Mouse (Mus musculus) lung, embryonic 14.5 days (tissue): ENCODE measurements around the gene Cdk19. TPM values are rescaled to one million over a fixed set of nuclear protein-coding genes. Genes with fewer than 3 reads are reported as not detected.

Source experiments
- ATAC-seq: fragments of 200-750 bp; cut with Nextera tagmentation; 2 replicates; pipeline ENCODE4 v1.8.0; 2017; ENCODE audit warnings: mild to moderate bottlenecking, moderate TSS enrichment, moderate library complexity; ENCODE audit not compliant: insufficient read depth
- DNase-seq: peaks from one replicate; pipeline ENCODE4 v3.0.0-alpha.2; 2015
- H3K27ac ChIP-seq: fragments of 300-500 bp; sonication (generic); 2 replicates; pipeline ENCODE4 v1.5.1; 2014; ENCODE audit warnings: low read depth, mild to moderate bottlenecking, moderate library complexity
- H3K27me3 ChIP-seq: fragments of 300-500 bp; sonication (generic); 2 replicates; pipeline ENCODE4 v1.6.1; 2014; ENCODE audit warnings: low read length, control low read depth; ENCODE audit not compliant: insufficient read depth
- H3K36me3 ChIP-seq: fragments of 300-500 bp; sonication (generic); 2 replicates; pipeline ENCODE4 v1.6.1; 2014; ENCODE audit warnings: control low read depth; ENCODE audit not compliant: insufficient read depth
- H3K4me1 ChIP-seq: fragments of 300-500 bp; sonication (generic); 2 replicates; pipeline ENCODE4 v1.6.1; 2014; ENCODE audit warnings: antibody characterized with exemption, control low read depth; ENCODE audit not compliant: insufficient read depth
- H3K4me2 ChIP-seq: fragments of 300-500 bp; sonication (generic); 2 replicates; pipeline ENCODE4 v1.6.1; 2014; ENCODE audit warnings: mild to moderate bottlenecking
- H3K4me3 ChIP-seq: fragments of 300-500 bp; sonication (generic); 2 replicates; pipeline ENCODE4 v1.5.1; 2014; ENCODE audit warnings: low read depth, low read length
- H3K9ac ChIP-seq: fragments of 300-500 bp; sonication (generic); 2 replicates; pipeline ENCODE4 v1.6.1; 2014
- H3K9me3 ChIP-seq: fragments of 300-500 bp; sonication (generic); 2 replicates; pipeline ENCODE4 v1.6.1; 2016; ENCODE audit warnings: low read depth, low read length, control low read depth
- CTCF ChIP-seq: IDR thresholded peaks from 2 replicates; pipeline ENCODE4 v1.5.1; 2016; ENCODE audit warnings: antibody characterized with exemption, low read depth
- WGBS: fragments of 180-500 bp; shearing (Covaris S2); extraction: QIAGEN DNeasy Blood & Tissue Kit; methylation state at CpG from one replicate; pipeline ENCODE4 v1.1.7; 2014; 5-methylcytosine and 5-hydroxymethylcytosine counted together
- polyA plus RNA-seq: library from polyadenylated mRNA; unstranded; fragments of >200 nt; fragmentation: Nextera tagmentation; extraction: Ambion mirVana; gene quantifications from 2 replicates; pipeline ENCODE4 v1.2.1, GENCODE M21; 2014

Cdk19 gene
- polyA plus RNA-seq, 1 experiment from 2014 or later = 10.6 TPM

- DNase-seq (no peak), ATAC-seq (no peak)
- peak overlapping the region; percentile 90 for H3K4me3 ChIP-seq
- no peaks in the 10 kb centered on the region for H3K9me3 ChIP-seq
- TF ChIP-seq CTCF = no peak
- H3K9ac ChIP-seq = peak overlapping the region; percentile 87
- H3K36me3 ChIP-seq = no peaks in the 10 kb centered on the region
- no peaks in the 10 kb centered on the region for H3K27me3 ChIP-seq
- H3K4me1 ChIP-seq = 0 out of 2 replicates have a peak, but pooled peaks cover 5% of the 10 kb centered on the region
- H3K4me2 ChIP-seq = peak overlapping the region; percentile 73
- WGBS = 45% methylated on average over 12 of the region's 12 CpGs
- H3K27ac ChIP-seq = peak overlapping the region; percentile 94
Measured at GRCm38 (mm10) chr10:40350245-40350932, 11.0 kb downstream of the Cdk19 start.

- no peak for DNase-seq
- TF ChIP-seq CTCF = no peak
- Histone ChIP-seq H3K4me3 (0 out of 2 replicates have a peak overlapping the region, but pooled peaks have one; percentile 90), H3K9ac (no peak overlapping the region), H3K27ac (no peak overlapping the region), H3K4me1 (0 out of 2 replicates have a peak, but pooled peaks cover 5% of the 10 kb centered on the region), H3K36me3 (no peaks in the 10 kb centered on the region), H3K9me3 (no peaks in the 10 kb centered on the region), H3K27me3 (no peaks in the 10 kb centered on the region), H3K4me2 (peak overlapping the region; percentile 73)
- ATAC-seq = no peak
- WGBS = 74% methylated on average over 4 of the region's 4 CpGs
Measured at GRCm38 (mm10) chr10:40351156-40351555, 11.8 kb downstream of the Cdk19 start.

DNA sequence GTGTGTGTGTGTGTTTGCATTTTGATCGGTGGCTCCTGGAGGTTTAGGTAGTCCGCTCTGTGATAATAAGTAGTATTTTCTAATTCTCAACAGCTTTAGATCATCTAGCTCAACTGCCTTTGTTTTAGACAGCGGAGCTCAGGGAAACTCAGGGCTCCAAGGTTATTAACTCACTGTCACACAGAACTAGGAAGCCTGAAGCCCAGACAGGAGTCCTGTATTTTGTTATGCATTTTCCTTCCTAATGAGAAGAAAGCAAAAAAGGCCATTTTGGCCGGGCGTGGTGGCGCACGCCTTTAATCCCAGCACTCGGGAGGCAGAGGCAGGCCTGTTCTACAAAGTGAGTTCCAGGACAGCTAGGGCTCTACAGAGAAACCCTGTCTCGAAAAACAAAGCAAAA lies 14.7 kb downstream of the Cdk19 start:
- 84% methylated on average over 9 of the region's 9 CpGs for WGBS
- H3K27me3 ChIP-seq = no peaks in the 10 kb centered on the region
- H3K9ac ChIP-seq = no peak overlapping the region
- DNase-seq = no peak
- no peak overlapping the region for H3K4me2 ChIP-seq
- no peak for ATAC-seq
- TF ChIP-seq CTCF = no peak
- no peak overlapping the region for H3K27ac ChIP-seq
- no peaks in the 10 kb centered on the region for H3K4me1 ChIP-seq
- H3K9me3 ChIP-seq = no peaks in the 10 kb centered on the region
- H3K4me3 ChIP-seq = no peak overlapping the region
- no peaks in the 10 kb centered on the region for H3K36me3 ChIP-seq

DNA sequence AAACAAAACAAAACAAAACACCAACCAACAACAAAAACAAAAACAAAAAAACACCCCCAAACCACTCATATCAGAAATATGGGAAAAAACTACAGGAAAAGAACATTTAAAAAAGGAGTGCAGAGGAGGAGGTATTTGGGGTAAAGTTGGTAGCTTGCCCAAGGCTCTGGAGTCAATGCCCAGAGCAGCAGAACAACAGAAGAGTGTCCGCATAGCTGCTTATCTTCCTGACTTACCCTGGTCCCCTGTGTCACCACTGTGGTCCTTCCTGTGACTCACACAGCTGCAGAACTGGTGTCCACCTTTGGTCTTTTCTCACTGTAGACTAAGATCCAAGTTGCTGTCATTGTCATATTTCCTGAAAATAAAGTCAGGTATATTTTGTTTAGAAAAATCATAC lies 15.2 kb downstream of the Cdk19 start:
- Histone ChIP-seq H3K27me3 (no peaks in the 10 kb centered on the region), H3K9ac (no peak overlapping the region), H3K4me2 (no peak overlapping the region), H3K4me3 (no peak overlapping the region), H3K4me1 (no peaks in the 10 kb centered on the region), H3K9me3 (no peaks in the 10 kb centered on the region), H3K36me3 (no peaks in the 10 kb centered on the region), H3K27ac (no peak overlapping the region)
- ATAC-seq = no peak
- DNase-seq = no peak
- no peak for TF ChIP-seq CTCF
- WGBS = 83% methylated on average over 1 of the region's 1 CpGs

- ATAC-seq (no peak), DNase-seq (no peak)
- no peak overlapping the region for H3K27ac ChIP-seq
- H3K27me3 ChIP-seq = no peaks in the 10 kb centered on the region
- 40% methylated on average over 2 of the region's 2 CpGs for WGBS
- no peak overlapping the region for H3K4me3 ChIP-seq
- no peak overlapping the region for H3K4me2 ChIP-seq
- no peaks in the 10 kb centered on the region for H3K9me3 ChIP-seq
- no peaks in the 10 kb centered on the region for H3K36me3 ChIP-seq
- no peak for TF ChIP-seq CTCF
- no peak overlapping the region for H3K9ac ChIP-seq
- H3K4me1 ChIP-seq = peaks cover 5% of the 10 kb centered on the region
Measured at GRCm38 (mm10) chr10:40358166-40358565, 18.8 kb downstream of the Cdk19 start.

- Histone ChIP-seq H3K4me1 (peaks cover 5% of the 10 kb centered on the region), H3K27me3 (no peaks in the 10 kb centered on the region), H3K27ac (no peak overlapping the region), H3K4me2 (no peak overlapping the region), H3K36me3 (no peaks in the 10 kb centered on the region), H3K9ac (no peak overlapping the region), H3K4me3 (no peak overlapping the region), H3K9me3 (no peaks in the 10 kb centered on the region)
- WGBS = 73% methylated on average over 2 of the region's 2 CpGs
- DNase-seq (no peak), ATAC-seq (no peak)
- no peak for TF ChIP-seq CTCF
Measured at GRCm38 (mm10) chr10:40359131-40359530, 19.8 kb downstream of the Cdk19 start.

DNA sequence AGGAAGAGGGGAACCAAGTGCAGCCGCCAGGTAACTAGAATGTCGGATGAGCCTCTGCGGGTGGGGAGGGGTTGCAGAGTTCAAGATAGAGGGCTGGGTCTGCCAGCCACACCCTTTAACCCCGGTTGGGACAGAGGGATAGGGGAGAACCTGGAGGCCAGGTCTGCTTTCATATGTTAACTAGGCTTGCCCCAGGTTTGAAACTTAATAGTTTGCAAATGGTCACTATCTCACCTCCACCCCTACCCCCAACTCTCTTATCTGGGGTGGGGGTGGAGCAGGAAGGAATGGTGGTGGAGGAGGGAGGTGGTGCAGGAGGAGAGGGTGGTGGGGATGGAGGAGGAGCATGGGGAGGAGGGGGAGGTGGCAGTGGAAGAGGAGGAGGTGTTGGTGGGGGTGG lies 23.6 kb downstream of the Cdk19 start:
- Histone ChIP-seq H3K27me3 (no peaks in the 10 kb centered on the region), H3K9ac (no peak overlapping the region), H3K9me3 (no peaks in the 10 kb centered on the region), H3K4me2 (no peak overlapping the region), H3K4me3 (no peak overlapping the region), H3K27ac (no peak overlapping the region), H3K4me1 (peaks cover 7% of the 10 kb centered on the region), H3K36me3 (no peaks in the 10 kb centered on the region)
- ATAC-seq (no peak; the same call in 1 of the 2 replicates), DNase-seq (no peak)
- TF ChIP-seq CTCF = no peak
- 16% methylated on average over 4 of the region's 4 CpGs for WGBS
